Mouse (Mus musculus) adrenal gland, adult 18-20 months (tissue): ENCODE results near the gene Cdca5. TPM values are rescaled to one million over a fixed set of nuclear protein-coding genes. Genes with fewer than 3 reads are reported as not detected.

ENCODE experiments used
- DNase-seq, 2 experiments: peaks; one replicate each; pipeline ENCODE4 v3.0.0; 2021 to 2022; ENCODE audit warnings: low spot score in 2 of 2
- microRNA-seq, 2 experiments: library from miRNA; unstranded; fragments of <30 nt; microRNA quantifications; one replicate each; pipeline ENCODE4 v1.2.0; 2021; ENCODE audit warnings: borderline number of aligned reads in 2 of 2
- total RNA-seq, 2 experiments: library from RNA; stranded (reverse); gene quantifications; 1 replicate in 1 of 2; 2 replicates in 1 of 2; pipeline ENCODE4 v1.2.3; 2021

Gene Cdca5
- total RNA-seq, 2 experiments from 2014 or later = 0.58 to 0.60 TPM

DNA sequence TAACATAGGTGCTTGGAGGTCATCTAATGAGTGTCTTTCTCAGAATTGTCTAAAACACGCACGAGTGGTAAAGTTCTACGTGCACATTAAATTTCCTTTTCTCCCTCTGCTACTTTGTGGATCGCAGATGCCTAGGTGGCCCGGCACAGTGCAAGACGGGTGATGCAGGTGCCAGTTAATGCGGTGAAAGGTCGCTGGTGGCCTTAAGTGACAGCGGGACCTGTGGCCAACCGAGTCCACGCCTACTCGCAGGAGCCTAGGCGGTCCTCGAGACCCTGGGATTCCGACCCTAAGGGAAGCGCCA lies 55.5 kb downstream of the Cdca5 start:
- no peak for DNase-seq

DNA sequence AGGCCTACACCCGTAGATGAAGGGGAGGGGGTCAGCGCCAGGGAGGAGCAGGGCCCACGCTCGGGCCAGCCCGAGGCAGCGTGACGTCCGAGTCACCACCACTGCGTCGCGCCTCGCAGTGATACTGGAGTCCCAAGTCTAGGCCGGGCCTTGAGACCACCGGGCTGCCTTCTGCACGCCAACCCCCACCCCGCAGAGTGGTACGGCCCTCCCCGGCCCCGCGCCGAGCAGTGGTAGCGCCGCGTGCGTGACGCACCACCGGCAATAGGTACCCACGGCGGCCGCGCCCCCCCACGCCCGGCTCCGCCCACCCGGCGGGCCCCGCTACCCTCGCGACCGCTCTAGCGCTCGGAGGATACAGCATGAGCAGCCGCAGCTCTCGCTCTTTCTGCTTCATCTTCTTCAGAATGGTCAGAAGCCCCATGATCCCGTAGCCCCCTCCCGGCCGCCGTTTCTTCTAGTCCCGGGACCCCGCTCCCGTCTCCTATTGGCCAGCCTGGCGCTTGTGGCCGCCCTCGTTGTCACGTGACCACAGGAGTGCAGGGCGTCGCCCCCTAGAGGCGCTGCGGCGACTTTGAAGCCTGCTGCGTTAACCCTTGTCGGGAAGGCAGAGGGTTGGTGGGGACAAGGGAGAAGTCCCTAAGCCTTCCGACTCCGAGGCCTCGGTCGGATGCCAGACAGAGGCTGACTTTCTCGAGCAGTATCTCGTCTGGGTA lies 56.1 kb downstream of the Cdca5 start, which contains the start of gene Batf2:
Batf2 (plus strand) TSS at position 306 of the 716 bp plus-strand sequence.
- peak; percentile 84 for DNase-seq

DNA sequence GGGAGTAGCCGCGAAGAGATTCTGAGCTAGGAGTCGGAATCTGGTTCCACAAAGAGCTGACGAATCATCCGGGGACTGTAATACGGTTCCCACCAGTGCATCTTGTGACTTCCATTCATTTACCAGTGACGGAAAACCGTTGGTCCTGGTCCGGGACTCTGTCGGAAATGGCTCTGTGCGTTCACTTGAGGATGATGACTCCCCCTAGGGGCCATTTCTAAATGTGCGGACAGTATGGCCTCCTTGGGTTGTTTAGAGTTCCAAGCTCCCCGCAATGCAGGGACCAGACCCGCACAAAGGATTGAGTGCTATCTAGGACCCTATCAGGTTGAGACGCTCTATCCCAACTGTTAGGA lies 56.6 kb downstream of the Cdca5 start, which contains the start of gene Arl2:
Arl2 (minus strand) TSS at position 155 of the 356 bp plus-strand sequence.
- DNase-seq = peak; percentile 61 to 65

Small RNAs within 50 kb of the gene (microRNA-seq; reads per million reads assigned to microRNA genes)
- gene Mir6988 = 0.95 to 1.2 reads per million in 2 experiments

Other genes starting within 250 kb of the Cdca5 start
- 10 to 100 TPM; 21.1 to 42.8 TPM for gene Frmd8, start 209.7 kb upstream of the Cdca5 start, total RNA-seq
- 10 to 100 TPM in 1 of 2 experiments, 1 to 10 TPM in 1; 4.9 to 19.0 TPM for gene Slc25a45, start 207.2 kb upstream of the Cdca5 start, total RNA-seq
- 1 to 10 TPM in 1 of 2 experiments, under 1 TPM in 1; 0.90 to 1.1 TPM for gene Tigd3, start 190.8 kb upstream of the Cdca5 start, total RNA-seq
- 100 to 1,000 TPM; 111 to 129 TPM for gene Dpf2, start 172.0 kb upstream of the Cdca5 start, total RNA-seq
- 1 to 10 TPM; 5.2 to 8.0 TPM for gene Cdc42ep2, start 160.2 kb upstream of the Cdca5 start, total RNA-seq
- gene Pola2, start 120.8 kb upstream of the Cdca5 start, total RNA-seq = 10 to 100 TPM; 15.5 to 16.8 TPM
- gene Slc22a20, start 98.8 kb upstream of the Cdca5 start, total RNA-seq = not detected
- 10 to 100 TPM; 31.6 to 35.5 TPM for gene Capn1, start 69.1 kb upstream of the Cdca5 start, total RNA-seq
- gene Syvn1, start 38.4 kb upstream of the Cdca5 start, total RNA-seq = 10 to 100 TPM; 49.7 to 71.3 TPM
- gene Mrpl49, start 27.2 kb upstream of the Cdca5 start, total RNA-seq = 10 to 100 TPM; 53.3 to 59.7 TPM
- gene Fau, start 27.1 kb upstream of the Cdca5 start, total RNA-seq = 1,000 to 10,000 TPM; 1,067 to 1,157 TPM
- gene Znhit2, start 23.8 kb upstream of the Cdca5 start, total RNA-seq = 10 to 100 TPM; 29.1 to 32.9 TPM
- gene Tm7sf2, start 16.6 kb upstream of the Cdca5 start, total RNA-seq = 10 to 100 TPM; 19.7 to 36.7 TPM
- gene Vps51, start 7.8 kb upstream of the Cdca5 start, total RNA-seq = 10 to 100 TPM; 51.6 to 58.8 TPM
- not detected for gene Tmem262, start 5.0 kb upstream of the Cdca5 start, total RNA-seq
- gene Gm28374, start 2.7 kb upstream of the Cdca5 start, total RNA-seq = not detected
- 10 to 100 TPM; 29.8 to 34.1 TPM for gene Zfpl1, start within 50 bp of the Cdca5 start, total RNA-seq
- not detected for gene AC131692.1, start 9.4 kb downstream of the Cdca5 start, total RNA-seq
- not detected for gene Naaladl1, start 20.8 kb downstream of the Cdca5 start, total RNA-seq
- gene Sac3d1, start 33.7 kb downstream of the Cdca5 start, total RNA-seq = 10 to 100 TPM; 12.9 to 17.2 TPM
- gene Snx15, start 43.3 kb downstream of the Cdca5 start, total RNA-seq = 10 to 100 TPM; 26.8 to 28.1 TPM
- 1 to 10 TPM; 1.6 to 3.1 TPM for gene Batf2, start 56.0 kb downstream of the Cdca5 start, total RNA-seq
- gene Arl2, start 56.6 kb downstream of the Cdca5 start, total RNA-seq = 10 to 100 TPM; 84.7 to 87.7 TPM
- gene Majin, start 99.4 kb downstream of the Cdca5 start, total RNA-seq = 1 to 10 TPM in 1 of 2 experiments, under 1 TPM in 1; 0.99 to 1.3 TPM
- gene Gpha2, start 141.4 kb downstream of the Cdca5 start, total RNA-seq = 10 to 100 TPM; 21.9 to 24.2 TPM
- 100 to 1,000 TPM in 1 of 2 experiments, 10 to 100 TPM in 1; 97.0 to 115 TPM for gene Ppp2r5b, start 150.9 kb downstream of the Cdca5 start, total RNA-seq
- 10 to 100 TPM; 26.4 to 37.1 TPM for gene Atg2a, start 156.7 kb downstream of the Cdca5 start, total RNA-seq
- 100 to 1,000 TPM; 112 to 157 TPM for gene Ehd1, start 191.7 kb downstream of the Cdca5 start, total RNA-seq
- gene Cdc42bpg, start 221.5 kb downstream of the Cdca5 start, total RNA-seq = 10 to 100 TPM; 15.1 to 19.3 TPM
- 10 to 100 TPM; 48.2 to 54.2 TPM for gene Men1, start 250.0 kb downstream of the Cdca5 start, total RNA-seq